Mouse (Mus musculus) kidney, adult 8-10 months (tissue): ENCODE data around the gene Tmem88.
"Not testable (repeated sequence)": the region's sequence is repeated elsewhere in the genome, so short reads cannot be mapped to it uniquely, and the experiment has no call there.

ENCODE experiments used
- DNase-seq, 2 experiments: peaks; one replicate each; pipeline ENCODE4 v3.0.0; 2022

The Tmem88 gene

DNA sequence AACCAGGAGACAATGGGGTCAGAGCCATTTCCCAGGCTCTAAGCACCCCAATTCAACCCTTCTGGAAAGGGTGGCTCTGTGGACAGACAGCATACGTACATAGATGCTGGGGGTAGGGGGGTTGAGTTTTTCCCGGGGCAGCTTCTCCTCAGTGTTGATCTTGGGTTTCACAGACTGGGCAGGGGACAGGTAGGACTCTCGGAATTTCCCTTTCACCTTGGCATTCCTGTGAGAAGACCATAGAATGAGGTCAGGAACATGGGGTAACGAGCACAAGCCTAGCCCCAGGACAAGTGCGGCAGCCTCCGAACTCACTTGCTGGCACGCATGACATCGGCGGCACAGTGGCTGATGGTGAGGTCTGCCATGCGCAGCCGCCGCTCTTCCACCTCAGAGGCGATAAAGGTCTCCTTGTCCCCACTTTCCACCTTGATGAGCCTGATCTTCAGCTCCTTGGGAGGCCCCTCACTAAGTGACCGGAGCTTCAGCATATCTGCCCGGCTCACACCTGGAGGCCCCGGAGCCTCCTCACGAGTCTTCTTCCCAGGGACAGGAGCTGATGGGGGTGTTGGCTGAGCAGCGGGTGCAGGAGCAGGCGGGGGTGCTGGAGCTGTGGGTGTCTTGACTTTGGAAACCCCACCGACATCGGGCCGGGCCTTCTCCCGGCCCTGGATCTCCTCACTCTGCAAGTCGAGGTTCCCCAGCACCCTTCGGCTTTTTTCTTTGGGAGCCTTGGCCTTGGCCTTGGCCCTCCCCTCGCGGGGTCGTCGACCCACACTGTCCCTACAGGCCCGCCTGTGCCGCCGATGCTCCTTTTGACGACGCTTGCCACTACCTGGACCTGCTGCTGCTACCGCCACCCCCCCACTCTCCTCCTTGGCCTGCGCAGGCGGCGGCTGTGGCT is 5.9 kb upstream of the Tmem88 start:
- DNase-seq = no peak

- DNase-seq = no peak
Measured at GRCm38 (mm10) chr11:69401987-69402386, 4.0 kb upstream of the Tmem88 start.

- peak; percentile 92 to 94 for DNase-seq
Measured at GRCm38 (mm10) chr11:69401210-69401637, 3.2 kb upstream of the Tmem88 start.

GRCm38 (mm10) chr11:69400083-69400850 is 2.2 kb upstream of the Tmem88 start:
- DNase-seq = peak in 1 of 2 experiments; percentile 21

DNA sequence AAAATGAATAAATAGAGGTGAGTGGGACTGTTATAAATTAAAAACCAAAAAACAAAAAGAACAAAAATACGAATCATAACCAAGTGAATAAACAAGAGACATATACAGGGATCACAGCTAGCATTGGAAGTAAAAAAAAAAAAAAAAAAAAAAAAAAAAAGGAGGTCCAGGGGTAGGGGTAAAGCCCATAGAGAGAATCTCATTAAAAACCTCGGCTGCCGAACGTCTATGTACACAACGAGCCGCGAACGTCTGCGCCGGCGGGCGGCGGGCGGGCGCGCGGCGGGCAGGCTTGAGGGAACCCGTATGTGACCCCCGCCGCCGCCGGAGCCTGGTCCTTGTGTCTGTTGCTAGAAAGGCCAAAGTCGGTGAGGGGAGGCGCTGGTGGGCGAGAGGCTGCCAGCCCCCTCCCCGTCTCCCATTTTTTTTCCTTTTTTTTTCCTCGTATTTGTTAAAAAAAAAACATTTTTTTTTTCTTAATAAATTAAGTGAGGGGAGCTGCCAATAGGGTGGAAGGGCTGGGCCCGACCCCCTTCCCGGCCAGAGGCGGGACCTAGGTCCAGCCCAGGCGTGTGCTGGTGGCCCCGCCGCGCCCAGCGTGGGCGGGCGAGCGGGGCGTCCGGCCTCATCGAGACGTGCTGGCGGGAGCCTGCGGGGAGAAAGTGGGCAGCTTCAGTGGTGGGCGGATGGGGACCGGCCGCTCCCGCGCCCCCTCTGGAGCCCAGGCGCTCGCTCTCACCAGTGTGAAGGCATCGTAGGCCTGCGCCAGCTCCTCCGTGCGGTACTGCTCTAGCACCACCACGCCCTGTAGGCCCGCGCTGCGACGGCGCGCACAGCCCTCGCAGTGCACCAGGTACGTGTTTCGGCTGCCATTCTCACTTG is 1.4 kb upstream of the Tmem88 start:
- DNase-seq = peak in 1 of 2 experiments; percentile 20

DNA sequence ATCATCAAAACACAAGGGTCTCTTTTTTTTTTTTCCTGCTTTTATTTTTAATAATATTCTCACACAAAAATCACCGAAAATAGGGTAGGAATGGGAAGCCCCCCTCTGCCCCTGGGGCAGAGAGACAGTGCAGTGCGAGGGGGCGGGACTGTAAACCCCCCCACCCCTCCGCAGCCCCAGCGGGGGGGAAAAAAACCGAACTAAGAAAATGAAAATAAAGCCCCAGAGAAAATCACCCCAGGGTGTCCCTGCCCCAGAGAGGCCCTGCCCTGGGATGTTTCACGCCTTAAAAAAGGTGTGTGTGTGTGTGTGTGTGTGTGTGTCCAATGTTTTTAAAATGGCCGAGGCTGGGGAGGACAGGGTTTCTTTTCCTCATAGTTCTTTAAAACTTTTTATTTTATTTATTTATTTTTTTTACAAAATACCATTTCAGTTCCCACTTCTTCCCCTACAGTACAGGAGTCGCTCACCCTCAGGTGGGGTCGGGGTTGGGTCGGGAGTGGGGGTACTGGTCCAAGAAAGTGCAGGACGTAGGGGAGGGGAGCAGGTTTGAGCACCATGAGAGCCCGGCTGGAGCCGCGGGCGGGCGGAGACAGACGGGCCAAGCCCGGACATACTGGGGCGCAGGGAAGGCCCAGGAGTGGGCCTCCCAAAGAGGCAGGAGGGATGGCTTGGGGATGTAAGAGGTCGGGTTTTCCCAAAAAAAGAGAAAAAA is 609 bp upstream of the Tmem88 start:
- no peak for DNase-seq

- peak in 1 of 2 experiments; percentile 32 for DNase-seq
Measured at GRCm38 (mm10) chr11:69397581-69398057, 415 bp downstream of the Tmem88 start.

- peak; percentile 64 to 69 for DNase-seq
Measured at GRCm38 (mm10) chr11:69396772-69397171, 1.3 kb downstream of the Tmem88 start.

- DNase-seq = peak; percentile 97 to 98
Measured at GRCm38 (mm10) chr11:69395634-69396373, 2.2 kb downstream of the Tmem88 start.

DNA sequence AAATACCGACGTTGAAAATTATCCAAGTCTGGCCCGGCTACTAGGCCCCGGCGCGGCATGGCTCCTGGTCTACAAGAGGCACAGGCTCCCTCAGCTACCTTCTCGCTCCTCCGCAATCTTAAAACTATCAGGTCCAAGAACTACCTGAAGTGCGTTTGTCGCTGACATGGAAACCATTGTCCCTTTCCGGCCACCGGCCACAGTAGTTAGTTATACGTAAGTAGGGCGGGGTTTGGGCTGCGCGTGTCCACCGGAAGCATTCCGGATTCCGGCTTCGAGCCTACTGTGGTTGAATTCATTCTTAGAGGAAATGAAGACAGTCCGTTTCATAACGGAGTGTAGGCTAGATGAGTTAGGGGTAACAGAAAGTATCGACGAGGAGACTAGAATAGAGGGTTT is 2.8 kb downstream of the Tmem88 start, which contains the start of the genes Naa38 and Cyb5d1:
Gene Naa38, plus strand, starts transcription at position 253 of the 399 bp plus-strand sequence.
Gene Cyb5d1, minus strand, starts transcription at position 397 of the 399 bp plus-strand sequence.
- DNase-seq = peak; percentile 93 to 94

DNA sequence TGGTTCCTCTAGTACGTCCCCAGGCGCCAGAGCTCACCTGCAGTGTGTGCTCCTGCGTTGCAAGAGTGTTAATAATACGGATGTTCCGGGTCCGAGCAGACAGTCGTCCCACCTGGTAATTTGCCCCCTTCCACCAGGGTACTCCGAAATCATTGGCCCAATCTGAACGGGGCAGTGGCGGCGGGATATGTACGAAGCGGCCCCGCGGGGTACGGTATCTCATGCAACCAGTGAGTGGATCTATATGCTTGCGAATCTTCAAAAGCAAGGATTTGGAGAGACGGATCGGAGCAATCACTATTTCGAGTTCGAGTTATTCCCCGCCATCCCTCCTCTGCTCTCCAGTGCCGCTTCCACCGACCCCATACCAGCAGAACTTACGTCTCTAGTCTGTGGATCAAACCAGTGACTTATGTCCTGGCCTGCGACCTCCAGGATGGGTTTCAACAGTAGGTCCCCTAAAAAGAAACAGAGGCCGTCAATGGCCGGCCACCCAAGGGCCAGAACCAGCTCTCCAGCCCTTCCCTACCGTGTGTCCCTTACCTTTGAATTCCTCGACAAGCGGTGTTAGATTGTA is 3.4 kb downstream of the Tmem88 start:
- DNase-seq = not testable (repeated sequence)

DNA sequence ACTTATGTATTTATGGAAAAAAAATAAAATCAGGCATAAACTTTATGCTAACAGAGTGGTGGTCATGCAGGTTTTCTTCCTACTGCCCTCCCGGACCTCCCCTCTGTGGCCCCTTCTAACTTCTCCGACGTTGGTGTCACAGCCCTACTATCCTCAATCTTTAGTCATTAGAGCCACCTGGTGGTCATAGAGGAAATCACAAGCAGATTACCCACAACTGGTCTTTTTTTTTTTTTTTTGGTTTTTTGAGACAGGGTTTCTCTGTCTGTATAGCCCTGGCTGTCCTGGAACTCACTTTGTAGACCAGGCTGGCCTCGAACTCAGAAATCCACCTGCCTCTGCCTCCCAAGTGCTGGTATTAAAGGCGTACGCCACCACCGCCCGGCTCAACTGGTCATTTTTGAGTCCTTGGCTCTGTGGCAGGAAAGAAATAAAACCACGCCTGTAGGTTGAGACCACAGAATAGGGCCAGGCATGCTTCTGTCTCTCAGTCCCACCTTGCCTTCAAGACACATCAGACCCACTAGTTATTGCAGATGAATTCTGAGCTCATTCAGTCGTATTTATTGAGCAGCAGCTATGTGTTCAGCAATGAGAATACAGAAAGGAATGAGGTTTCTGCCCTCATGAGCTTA is 7.5 kb downstream of the Tmem88 start:
- peak in 1 of 2 experiments; percentile 74 for DNase-seq

DNA sequence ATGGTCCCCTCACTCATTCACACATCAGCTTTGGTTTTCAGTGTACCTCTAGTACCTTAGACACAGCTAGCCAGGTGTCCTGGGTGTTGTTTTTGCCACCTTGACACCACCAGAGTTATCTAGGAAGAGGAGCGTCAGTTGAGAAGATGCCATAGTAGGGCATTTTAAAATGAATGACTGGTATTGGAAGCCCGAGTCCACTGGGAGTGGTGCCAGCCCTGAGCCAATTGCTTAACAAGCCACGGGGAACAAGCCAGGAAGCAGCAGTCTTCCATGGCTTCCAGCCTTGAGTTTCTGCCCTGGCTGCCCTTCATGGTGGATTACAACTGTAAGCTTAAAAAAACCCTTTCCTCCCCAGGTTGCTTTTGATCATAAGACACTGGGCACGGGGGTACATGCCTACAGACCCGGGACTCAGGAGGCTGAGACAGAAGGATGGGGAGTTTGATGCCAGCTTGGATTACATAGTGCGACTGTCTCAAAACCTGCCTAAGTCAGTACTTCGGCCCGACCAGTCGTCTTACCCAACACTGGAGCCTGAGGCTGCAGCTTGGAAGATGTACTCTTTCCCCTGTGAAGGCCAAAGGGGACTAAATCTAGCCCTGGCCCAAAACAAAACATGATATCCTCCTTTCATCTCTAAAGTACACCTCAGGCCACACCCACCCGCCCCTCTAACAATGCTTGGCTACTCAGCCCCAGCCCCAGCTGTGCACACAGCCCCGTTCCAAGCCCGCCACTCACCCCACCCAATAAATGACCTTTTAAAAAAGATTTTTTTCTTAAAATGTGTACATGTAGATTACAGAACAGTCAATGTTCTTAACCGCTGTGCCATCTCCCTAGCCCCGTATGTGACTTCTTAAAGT is 8.3 kb downstream of the Tmem88 start:
- peak; percentile 59 to 70 for DNase-seq

DNA sequence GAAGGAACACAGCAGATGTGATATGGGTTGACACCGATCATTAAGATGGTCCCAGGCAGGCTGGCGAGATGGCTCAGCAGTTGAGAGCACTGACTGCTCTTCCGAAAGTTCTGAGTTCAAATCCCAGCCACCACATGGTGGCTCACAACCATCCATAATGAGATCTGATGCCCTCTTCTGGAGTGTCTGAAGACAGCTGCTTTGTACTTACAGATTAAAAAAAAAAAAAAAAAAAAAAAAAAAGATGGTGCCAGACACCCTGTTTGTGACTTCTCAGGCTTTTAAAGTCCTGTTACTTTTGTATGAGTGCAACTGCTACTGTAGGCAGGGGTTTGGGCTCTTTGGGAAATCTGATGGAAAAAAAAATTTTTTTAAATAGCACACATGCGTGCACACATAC is 9.4 kb downstream of the Tmem88 start:
- no peak for DNase-seq

DNA sequence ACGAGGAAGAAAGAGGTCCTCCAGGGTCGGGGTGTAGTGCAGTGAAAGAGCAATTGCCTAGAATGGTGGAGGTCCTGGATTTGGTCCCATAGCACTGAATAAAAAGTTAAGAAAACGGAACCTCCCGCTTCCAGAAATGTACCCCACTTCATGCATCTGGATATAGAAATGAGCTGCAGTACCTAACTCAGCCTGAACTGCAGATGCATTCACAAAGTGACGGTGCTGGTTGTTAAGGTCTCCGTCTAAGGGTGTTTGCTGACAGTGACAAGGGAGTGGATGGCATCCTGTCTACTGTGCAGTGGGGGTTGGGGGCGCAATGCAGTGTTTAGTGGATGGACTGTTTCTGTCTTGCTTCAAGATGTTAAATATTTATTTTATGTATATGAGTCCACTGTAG is 11.3 kb downstream of the Tmem88 start:
- DNase-seq = no peak

GRCm38 (mm10) chr11:69384979-69385378 is 13.1 kb downstream of the Tmem88 start:
- peak; percentile 89 to 91 for DNase-seq

- DNase-seq = peak in 1 of 2 experiments; percentile 28
Measured at GRCm38 (mm10) chr11:69382478-69383105, 15.4 kb downstream of the Tmem88 start.

DNA sequence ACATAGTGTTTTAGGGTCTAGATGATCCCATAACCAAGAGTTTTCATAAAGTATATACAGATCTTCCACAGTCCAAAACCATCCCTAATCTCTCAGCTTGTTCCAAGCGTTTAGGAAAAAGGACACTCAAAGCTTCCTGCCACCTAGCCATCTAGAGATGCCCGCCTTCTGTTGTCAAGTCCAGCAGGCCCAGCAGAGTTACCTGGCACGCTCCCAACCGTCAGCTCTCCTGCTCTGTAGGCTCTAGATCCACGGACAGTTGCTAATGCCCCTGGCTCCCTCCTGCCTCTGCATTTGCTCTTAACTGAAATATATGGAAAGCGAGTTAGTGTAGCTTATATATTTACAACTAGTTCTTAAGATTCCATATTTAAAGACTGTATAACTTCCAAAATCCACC is 16.7 kb downstream of the Tmem88 start:
- DNase-seq = peak in 1 of 2 experiments; percentile 49
